Mouse (Mus musculus) liver, embryonic 13.5 days (tissue): ENCODE results near the gene Lpin2. TPM values are rescaled to one million over a fixed set of nuclear protein-coding genes. Genes with fewer than 3 reads are reported as not detected.

Experiments
- ATAC-seq: fragments of 200-750 bp; cut with Nextera tagmentation; 2 replicates; pipeline ENCODE4 v1.8.0; 2017; ENCODE audit warnings: low read depth, mild to moderate bottlenecking, moderate number of reproducible peaks, moderate library complexity
- DNase-seq: peaks from one replicate; pipeline ENCODE4 v3.0.0; 2022
- H3K27ac ChIP-seq: fragments of 300-500 bp; sonication (generic); 2 replicates; pipeline ENCODE4 v1.5.1; 2015; ENCODE audit warnings: moderate library complexity, mild to moderate bottlenecking, inconsistent platforms
- H3K27me3 ChIP-seq: fragments of 300-500 bp; sonication (generic); 2 replicates; pipeline ENCODE4 v1.6.1; 2015; ENCODE audit warnings: mild to moderate bottlenecking, inconsistent platforms
- H3K36me3 ChIP-seq: fragments of 300-500 bp; sonication (generic); 2 replicates; pipeline ENCODE4 v1.6.1; 2015; ENCODE audit warnings: mild to moderate bottlenecking, inconsistent platforms
- H3K4me1 ChIP-seq: fragments of 300-500 bp; sonication (generic); replicated peaks from 2 replicates; pipeline ENCODE4 v1.6.1; 2015; ENCODE audit warnings: inconsistent platforms
- H3K4me2 ChIP-seq: fragments of 300-500 bp; sonication (generic); 2 replicates; pipeline ENCODE4 v1.6.1; 2015; ENCODE audit warnings: inconsistent platforms, mild to moderate bottlenecking, moderate library complexity
- H3K4me3 ChIP-seq: fragments of 300-500 bp; sonication (generic); replicated peaks from 2 replicates; pipeline ENCODE4 v1.5.1; 2015; ENCODE audit warnings: mild to moderate bottlenecking, inconsistent platforms
- H3K9ac ChIP-seq: fragments of 300-500 bp; sonication (generic); 2 replicates; pipeline ENCODE4 v1.6.1; 2015; ENCODE audit warnings: mild to moderate bottlenecking, inconsistent platforms
- H3K9me3 ChIP-seq: fragments of 300-500 bp; sonication (generic); replicated peaks from 2 replicates; pipeline ENCODE4 v1.6.1; 2016; ENCODE audit warnings: inconsistent platforms
- WGBS: fragments of 180-500 bp; shearing (Covaris S2); methylation state at CpG from one replicate; pipeline ENCODE4 v1.1.7; 2015; ENCODE audit not compliant: insufficient replicate concordance; 5-methylcytosine and 5-hydroxymethylcytosine counted together
- polyA plus RNA-seq: library from polyadenylated mRNA; unstranded; fragments of >200 nt; fragmentation: Nextera tagmentation; extraction: Ambion mirVana; gene quantifications from 2 replicates; pipeline ENCODE4 v1.2.1, GENCODE M21; 2015

Lpin2 gene
- polyA plus RNA-seq = 38.0 and 43.2 TPM in 2 replicates

GRCm38 (mm10) chr17:71182211-71182721 is at the start of gene Lpin2:
Gene Lpin2 (plus strand): TSS chr17:71182560.
- Histone ChIP-seq H3K4me2 (peak within 1 kb of the TSS; percentile 96), H3K27ac (peak within 1 kb of the TSS; percentile 95), H3K9me3 (no peaks in the 10 kb centered on the region), H3K27me3 (no peaks in the 10 kb centered on the region), H3K36me3 (no peaks in the 10 kb centered on the region), H3K4me1 (peaks cover 66% of the 10 kb centered on the region), H3K9ac (peak within 1 kb of the TSS; percentile 100), H3K4me3 (peak within 1 kb of the TSS; percentile 97)
- 7% methylated on average over 6 of the region's 6 CpGs for WGBS
- peak; percentile 40 for DNase-seq
- no peak for ATAC-seq

GRCm38 (mm10) chr17:71132856-71133439 is 49.4 kb upstream of the Lpin2 start:
- Histone ChIP-seq H3K4me2 (no peak overlapping the region), H3K27ac (no peak overlapping the region), H3K4me1 (peaks cover 21% of the 10 kb centered on the region), H3K27me3 (no peaks in the 10 kb centered on the region), H3K9ac (no peak overlapping the region), H3K9me3 (no peaks in the 10 kb centered on the region), H3K36me3 (no peaks in the 10 kb centered on the region), H3K4me3 (no peak overlapping the region)
- DNase-seq (no peak), ATAC-seq (no peak)
- WGBS = 61% methylated on average over 11 of the region's 11 CpGs

GRCm38 (mm10) chr17:71134441-71134955 is 47.9 kb upstream of the Lpin2 start:
- no peak overlapping the region for H3K4me2 ChIP-seq
- DNase-seq = no peak
- peak overlapping the region; percentile 10; the same call in 1 of the 2 replicates for H3K27ac ChIP-seq
- H3K27me3 ChIP-seq = no peaks in the 10 kb centered on the region
- no peak for ATAC-seq
- no peak overlapping the region for H3K9ac ChIP-seq
- 74% methylated on average over 3 of the region's 3 CpGs for WGBS
- no peak overlapping the region for H3K4me3 ChIP-seq
- no peaks in the 10 kb centered on the region for H3K36me3 ChIP-seq
- no peaks in the 10 kb centered on the region for H3K9me3 ChIP-seq
- H3K4me1 ChIP-seq = peaks cover 20% of the 10 kb centered on the region

- ATAC-seq (no peak), DNase-seq (no peak)
- Histone ChIP-seq H3K9ac (no peak overlapping the region), H3K27me3 (no peaks in the 10 kb centered on the region), H3K4me2 (no peak overlapping the region), H3K27ac (no peak overlapping the region), H3K36me3 (no peaks in the 10 kb centered on the region), H3K9me3 (no peaks in the 10 kb centered on the region), H3K4me1 (peaks cover 20% of the 10 kb centered on the region), H3K4me3 (no peak overlapping the region)
- WGBS = 46% methylated on average over 5 of the region's 5 CpGs
Observed at GRCm38 (mm10) chr17:71135108-71135507, 47.3 kb upstream of the Lpin2 start.

- H3K4me3 ChIP-seq = no peak overlapping the region
- H3K27me3 ChIP-seq = no peaks in the 10 kb centered on the region
- H3K27ac ChIP-seq = no peak overlapping the region
- no peak for ATAC-seq
- H3K4me1 ChIP-seq = peaks cover 20% of the 10 kb centered on the region
- 0 out of 2 replicates have a peak overlapping the region, but pooled peaks have one; percentile 13 for H3K9ac ChIP-seq
- H3K36me3 ChIP-seq = no peaks in the 10 kb centered on the region
- H3K4me2 ChIP-seq = no peak overlapping the region
- no peaks in the 10 kb centered on the region for H3K9me3 ChIP-seq
- 68% methylated on average over 5 of the region's 5 CpGs for WGBS
- no peak for DNase-seq
Observed at GRCm38 (mm10) chr17:71135866-71136265, 46.5 kb upstream of the Lpin2 start.

- H3K4me2 ChIP-seq = no peak overlapping the region
- 48% methylated on average over 16 of the region's 16 CpGs for WGBS
- H3K36me3 ChIP-seq = no peaks in the 10 kb centered on the region
- peaks cover 20% of the 10 kb centered on the region for H3K4me1 ChIP-seq
- DNase-seq = no peak
- H3K9me3 ChIP-seq = no peaks in the 10 kb centered on the region
- no peak overlapping the region for H3K4me3 ChIP-seq
- H3K27me3 ChIP-seq = no peaks in the 10 kb centered on the region
- ATAC-seq = peak; percentile 79
- no peak overlapping the region for H3K9ac ChIP-seq
- H3K27ac ChIP-seq = no peak overlapping the region
Observed at GRCm38 (mm10) chr17:71136384-71137333, 45.7 kb upstream of the Lpin2 start.

GRCm38 (mm10) chr17:71137334-71137721 is 45.0 kb upstream of the Lpin2 start:
- peaks cover 20% of the 10 kb centered on the region for H3K4me1 ChIP-seq

GRCm38 (mm10) chr17:71142068-71142467 is 40.3 kb upstream of the Lpin2 start:
- Histone ChIP-seq H3K4me2 (no peak overlapping the region), H3K9ac (no peak overlapping the region), H3K27ac (no peak overlapping the region), H3K27me3 (no peaks in the 10 kb centered on the region), H3K4me3 (no peak overlapping the region), H3K4me1 (peaks cover 40% of the 10 kb centered on the region), H3K36me3 (no peaks in the 10 kb centered on the region), H3K9me3 (no peaks in the 10 kb centered on the region)
- ATAC-seq (no peak), DNase-seq (no peak)
- 70% methylated on average over 4 of the region's 4 CpGs for WGBS

More at GRCm38 (mm10) chr17:71137334-71137721, 45.0 kb upstream of the Lpin2 start:
- ATAC-seq (no peak), DNase-seq (no peak)
- Histone ChIP-seq H3K27ac (no peak overlapping the region), H3K9me3 (no peaks in the 10 kb centered on the region), H3K4me2 (no peak overlapping the region), H3K27me3 (no peaks in the 10 kb centered on the region), H3K9ac (no peak overlapping the region), H3K36me3 (no peaks in the 10 kb centered on the region), H3K4me3 (no peak overlapping the region)
- WGBS = 50% methylated on average over 2 of the region's 2 CpGs

GRCm38 (mm10) chr17:71143155-71143554 is 39.2 kb upstream of the Lpin2 start:
- WGBS = 60% methylated on average over 4 of the region's 4 CpGs

GRCm38 (mm10) chr17:71144322-71145116 is 37.8 kb upstream of the Lpin2 start:
- Histone ChIP-seq H3K9ac (peak overlapping the region; percentile 27; the same call in 1 of the 2 replicates), H3K4me3 (no peak overlapping the region; the same call in 1 of the 2 replicates), H3K9me3 (no peaks in the 10 kb centered on the region), H3K27ac (peak overlapping the region; percentile 60), H3K4me1 (peaks cover 36% of the 10 kb centered on the region), H3K27me3 (no peaks in the 10 kb centered on the region), H3K4me2 (peak overlapping the region; percentile 50), H3K36me3 (no peaks in the 10 kb centered on the region)
- 68% methylated on average over 19 of the region's 19 CpGs for WGBS
- DNase-seq (no peak), ATAC-seq (peak; percentile 27; the same call in 1 of the 2 replicates)

More at GRCm38 (mm10) chr17:71143155-71143554, 39.2 kb upstream of the Lpin2 start:
- no peaks in the 10 kb centered on the region for H3K36me3 ChIP-seq
- peaks cover 36% of the 10 kb centered on the region for H3K4me1 ChIP-seq
- no peak overlapping the region for H3K4me3 ChIP-seq
- DNase-seq (no peak), ATAC-seq (no peak)
- no peaks in the 10 kb centered on the region for H3K9me3 ChIP-seq
- H3K27ac ChIP-seq = no peak overlapping the region
- no peak overlapping the region for H3K4me2 ChIP-seq
- H3K9ac ChIP-seq = no peak overlapping the region
- H3K27me3 ChIP-seq = no peaks in the 10 kb centered on the region
